Mouse (Mus musculus): ENCODE data around the gene Trove2. TPM values are rescaled to one million over a fixed set of nuclear protein-coding genes. Genes with fewer than 3 reads are reported as not detected.

Trove2 gene
- 8.7 and 8.9 TPM in 2 replicates for polyA plus RNA-seq (2015; fragmentation: Nextera tagmentation; extraction: Ambion mirVana)

GRCm38 (mm10) chr1:143776446-143777411, at the start of gene Trove2, which contains the start of gene Uchl5:
Gene Trove2, minus strand, starts transcription at chr1:143777068.
Gene Uchl5, plus strand, starts transcription at chr1:143777272.
- peak; percentile 99 for DNase-seq (ENCODE audit: low spot score)
- Histone ChIP-seq H3K9me3 (ENCODE audit: control insufficient read depth, low read length) (no peaks in the 10 kb centered on the region), H3K4me1 (replicated peaks; ENCODE audit: control insufficient read depth, insufficient read depth) (no peaks in the 10 kb centered on the region), H3K27me3 (ENCODE audit: control insufficient read depth, insufficient read depth, low read length) (no peaks in the 10 kb centered on the region), H3K36me3 (ENCODE audit: control insufficient read depth, insufficient read depth, low read length) (no peaks in the 10 kb centered on the region), H3K9ac (ENCODE audit: low read length) (peak within 1 kb of the TSS; percentile 90), H3K4me3 (ENCODE audit: low read depth, low read length) (peak within 1 kb of the TSS; percentile 93), H3K27ac (replicated peaks) (peak within 1 kb of the TSS; percentile 89), H3K4me2 (replicated peaks; ENCODE audit: low read depth) (peak within 1 kb of the TSS; percentile 95)
- peak; percentile 97 for TF ChIP-seq CTCF (IDR thresholded peaks at IDR 0.05; ENCODE audit: low read depth)
- TF ChIP-seq EP300 (optimal IDR thresholded peaks at IDR 0.05) = peak; percentile 21
- WGBS = under 1% methylated on average over 80 of the region's 84 CpGs
- peak; percentile 97 for ATAC-seq (ENCODE audit: low FRiP score, low TSS enrichment)

GRCm38 (mm10) chr1:143822677-143823076, 45.8 kb upstream of the Trove2 start:
- H3K4me1 ChIP-seq (replicated peaks; ENCODE audit: control insufficient read depth, insufficient read depth) = no peaks in the 10 kb centered on the region
- no peaks in the 10 kb centered on the region for H3K9me3 ChIP-seq (ENCODE audit: control insufficient read depth, low read length)
- no peaks in the 10 kb centered on the region for H3K27me3 ChIP-seq (ENCODE audit: control insufficient read depth, insufficient read depth, low read length)
- H3K27ac ChIP-seq (replicated peaks) = no peak overlapping the region
- no peaks in the 10 kb centered on the region for H3K36me3 ChIP-seq (ENCODE audit: control insufficient read depth, insufficient read depth, low read length)
- ATAC-seq (ENCODE audit: low FRiP score, low TSS enrichment) (no peak), DNase-seq (ENCODE audit: low spot score) (no peak)
- H3K9ac ChIP-seq (ENCODE audit: low read length) = no peak overlapping the region
- no peak overlapping the region for H3K4me3 ChIP-seq (ENCODE audit: low read depth, low read length)
- WGBS = 75% methylated on average over 3 of the region's 3 CpGs
- TF ChIP-seq CTCF (IDR thresholded peaks at IDR 0.05; ENCODE audit: low read depth) (no peak), EP300 (optimal IDR thresholded peaks at IDR 0.05) (no peak)
- H3K4me2 ChIP-seq (replicated peaks; ENCODE audit: low read depth) = no peak overlapping the region

GRCm38 (mm10) chr1:143820096-143820877, 43.4 kb upstream of the Trove2 start:
- H3K27ac ChIP-seq (replicated peaks) = no peak overlapping the region
- ATAC-seq (ENCODE audit: low FRiP score, low TSS enrichment) = no peak
- 49% methylated on average over 2 of the region's 2 CpGs for WGBS

GRCm38 (mm10) chr1:143813676-143814360, 37.0 kb upstream of the Trove2 start:
- no peaks in the 10 kb centered on the region for H3K27me3 ChIP-seq (ENCODE audit: control insufficient read depth, insufficient read depth, low read length)
- no peak overlapping the region for H3K9ac ChIP-seq (ENCODE audit: low read length)
- DNase-seq (ENCODE audit: low spot score) (peak; percentile 74), ATAC-seq (ENCODE audit: low FRiP score, low TSS enrichment) (peak; percentile 81)
- no peak overlapping the region for H3K27ac ChIP-seq (replicated peaks)
- no peaks in the 10 kb centered on the region for H3K36me3 ChIP-seq (ENCODE audit: control insufficient read depth, insufficient read depth, low read length)
- H3K9me3 ChIP-seq (ENCODE audit: control insufficient read depth, low read length) = no peaks in the 10 kb centered on the region
- no peak overlapping the region for H3K4me2 ChIP-seq (replicated peaks; ENCODE audit: low read depth)
- TF ChIP-seq EP300 (optimal IDR thresholded peaks at IDR 0.05) = no peak
- peak; percentile 91 for TF ChIP-seq CTCF (IDR thresholded peaks at IDR 0.05; ENCODE audit: low read depth)
- H3K4me3 ChIP-seq (ENCODE audit: low read depth, low read length) = no peak overlapping the region
- no peaks in the 10 kb centered on the region for H3K4me1 ChIP-seq (replicated peaks; ENCODE audit: control insufficient read depth, insufficient read depth)
- 41% methylated on average over 7 of the region's 7 CpGs for WGBS

More at GRCm38 (mm10) chr1:143820096-143820877, 43.4 kb upstream of the Trove2 start:
- TF ChIP-seq CTCF (IDR thresholded peaks at IDR 0.05; ENCODE audit: low read depth) (no peak), EP300 (optimal IDR thresholded peaks at IDR 0.05) (no peak)
- no peak for DNase-seq (ENCODE audit: low spot score)
- H3K4me3 ChIP-seq (ENCODE audit: low read depth, low read length) = no peak overlapping the region
- H3K27me3 ChIP-seq (ENCODE audit: control insufficient read depth, insufficient read depth, low read length) = no peaks in the 10 kb centered on the region
- no peak overlapping the region for H3K4me2 ChIP-seq (replicated peaks; ENCODE audit: low read depth)
- H3K9me3 ChIP-seq (ENCODE audit: control insufficient read depth, low read length) = no peaks in the 10 kb centered on the region
- no peak overlapping the region for H3K9ac ChIP-seq (ENCODE audit: low read length)
- no peaks in the 10 kb centered on the region for H3K36me3 ChIP-seq (ENCODE audit: control insufficient read depth, insufficient read depth, low read length)
- H3K4me1 ChIP-seq (replicated peaks; ENCODE audit: control insufficient read depth, insufficient read depth) = no peaks in the 10 kb centered on the region

- Histone ChIP-seq H3K4me3 (ENCODE audit: low read depth, low read length) (no peak overlapping the region), H3K4me2 (replicated peaks; ENCODE audit: low read depth) (no peak overlapping the region), H3K9me3 (ENCODE audit: control insufficient read depth, low read length) (no peaks in the 10 kb centered on the region), H3K36me3 (ENCODE audit: control insufficient read depth, insufficient read depth, low read length) (no peaks in the 10 kb centered on the region; the same call in 1 of the 2 replicates), H3K4me1 (replicated peaks; ENCODE audit: control insufficient read depth, insufficient read depth) (no peaks in the 10 kb centered on the region), H3K27me3 (ENCODE audit: control insufficient read depth, insufficient read depth, low read length) (no peaks in the 10 kb centered on the region), H3K9ac (ENCODE audit: low read length) (no peak overlapping the region), H3K27ac (replicated peaks) (no peak overlapping the region)
- TF ChIP-seq CTCF (IDR thresholded peaks at IDR 0.05; ENCODE audit: low read depth) (no peak), EP300 (optimal IDR thresholded peaks at IDR 0.05) (no peak)
- ATAC-seq (ENCODE audit: low FRiP score, low TSS enrichment) (no peak), DNase-seq (ENCODE audit: low spot score) (no peak)
- 83% methylated on average over 6 of the region's 6 CpGs for WGBS
Measured at GRCm38 (mm10) chr1:143809062-143809461, 32.2 kb upstream of the Trove2 start.

Data from stomach, postnatal 0 days (tissue).